Mouse (Mus musculus) liver, embryonic 11.5 days (tissue): Measurements from ENCODE around the gene Arid3c. TPM values are rescaled to one million over a fixed set of nuclear protein-coding genes. Genes with fewer than 3 reads are reported as not detected.

ENCODE experiments used
- polyA plus RNA-seq: library from polyadenylated mRNA; unstranded; fragments of >200 nt; fragmentation: Nextera tagmentation; extraction: Ambion mirVana; gene quantifications from 2 replicates; pipeline ENCODE4 v1.2.1, GENCODE M21; 2014

Arid3c gene
- polyA plus RNA-seq, 1 experiment from 2014 or later, result not detected

Other genes starting within 250 kb of the Arid3c start
- gene AI464131, start 228.1 kb downstream of the Arid3c start, polyA plus RNA-seq, result 1.5 TPM in 2 replicates
- gene 1110017D15Rik, start 213.8 kb downstream of the Arid3c start, polyA plus RNA-seq, result 0.43 TPM in 1 of 2 replicates, not detected in the other
- 1.4 and 2.0 TPM in 2 replicates for gene Fam219a, start 161.6 kb downstream of the Arid3c start, polyA plus RNA-seq
- gene Dnaic1, start 161.4 kb downstream of the Arid3c start, polyA plus RNA-seq, result 1.6 TPM in 2 replicates
- gene Enho, start 90.8 kb downstream of the Arid3c start, polyA plus RNA-seq, result 3.7 and 3.8 TPM in 2 replicates
- gene Cntfr, start 34.1 kb downstream of the Arid3c start, polyA plus RNA-seq, result 5.2 and 6.0 TPM in 2 replicates
- 66.8 and 72.9 TPM in 2 replicates for gene Il11ra1, start 31.2 kb downstream of the Arid3c start, polyA plus RNA-seq
- 67.8 and 71.2 TPM in 2 replicates for gene Rpp25l, start 17.6 kb downstream of the Arid3c start, polyA plus RNA-seq
- gene Dctn3, start 8.0 kb downstream of the Arid3c start, polyA plus RNA-seq, result 107 and 118 TPM in 2 replicates
- gene Galt, start 24.1 kb upstream of the Arid3c start, polyA plus RNA-seq, result 40.7 and 45.8 TPM in 2 replicates
- 87.5 and 90.5 TPM in 2 replicates for gene Sigmar1, start 25.0 kb upstream of the Arid3c start, polyA plus RNA-seq
- gene Ccl27a, start 43.1 kb upstream of the Arid3c start, polyA plus RNA-seq, result 14.4 TPM in 2 replicates
- 0.22 TPM in 1 of 2 replicates, not detected in the other for gene Gm21541, start 172.5 kb upstream of the Arid3c start, polyA plus RNA-seq
- gene Gm20878, start 210.4 kb upstream of the Arid3c start, polyA plus RNA-seq, result 0.37 and 1.4 TPM in 2 replicates
- 0.04 and 0.16 TPM in 2 replicates for gene Fam205a4, start 234.9 kb upstream of the Arid3c start, polyA plus RNA-seq